Mouse (Mus musculus): ENCODE results near the gene Myo5a. TPM values are rescaled to one million over a fixed set of nuclear protein-coding genes. Genes with fewer than 3 reads are reported as not detected.

Gene Myo5a
- total RNA-seq, 2 experiments from 2014 or later = 9.2 to 9.9 TPM

Other genes with a start within 250 kb of the Myo5a start
- gene Onecut1, start 209.1 kb upstream of the Myo5a start, total RNA-seq (2021) = not detected
- gene Fam214a, start 118.1 kb upstream of the Myo5a start, total RNA-seq (2021) = 10 to 100 TPM; 20.3 to 30.3 TPM
- 100 to 1,000 TPM; 129 to 153 TPM for gene Arpp19, start 33.4 kb upstream of the Myo5a start, total RNA-seq (2021)
- 1 to 10 TPM; 7.3 to 9.9 TPM for gene Myo5c, start 161.0 kb downstream of the Myo5a start, total RNA-seq (2021)
- gene Gnb5, start 235.3 kb downstream of the Myo5a start, total RNA-seq (2021) = 10 to 100 TPM in 1 of 2 experiments, 1 to 10 TPM in 1; 8.7 to 14.8 TPM